Mouse (Mus musculus) CH12F3 (cell line): ENCODE measurements around the gene Fbn1.

Experiments used
- in situ Hi-C: fragments of 300-500 bp; cut with MboI; formaldehyde crosslinking; loops from 2 replicates; pipeline ENCODE4 v1.14.3; 2020; ENCODE audit warnings: low sequenced_read_pairs

Fbn1 gene

GRCm38 (mm10) chr2:125470553-125471295, 37.1 kb downstream of the Fbn1 start:
- in situ Hi-C loops: no loop called here

- in situ Hi-C loops: no loop called here
These were observed 43.8 kb downstream of the Fbn1 start for GRCm38 (mm10) chr2:125464036-125464435.

- in situ Hi-C loops: no loop called here
These were observed 48.7 kb downstream of the Fbn1 start for GRCm38 (mm10) chr2:125459087-125459486.

GRCm38 (mm10) chr2:125456059-125456789, 51.6 kb downstream of the Fbn1 start:
- in situ Hi-C loops: no loop called here

- in situ Hi-C loops: no loop called here
These were observed 53.0 kb downstream of the Fbn1 start for GRCm38 (mm10) chr2:125454781-125455180.

GRCm38 (mm10) chr2:125452369-125453097, 55.3 kb downstream of the Fbn1 start:
- in situ Hi-C loops: no loop called here

- in situ Hi-C loops: no loop called here
These were observed 58.4 kb downstream of the Fbn1 start for GRCm38 (mm10) chr2:125449361-125449760.

GRCm38 (mm10) chr2:125448881-125449280, 58.9 kb downstream of the Fbn1 start:
- in situ Hi-C loops: no loop called here

- in situ Hi-C loops: no loop called here
These were observed 60.4 kb downstream of the Fbn1 start for GRCm38 (mm10) chr2:125447274-125447898.

GRCm38 (mm10) chr2:125438381-125438780, 69.4 kb downstream of the Fbn1 start:
- in situ Hi-C loops: no loop called here

GRCm38 (mm10) chr2:125436240-125436639, 71.6 kb downstream of the Fbn1 start:
- in situ Hi-C loops: no loop called here

GRCm38 (mm10) chr2:125433524-125433923, 74.3 kb downstream of the Fbn1 start:
- in situ Hi-C loops: no loop called here

- in situ Hi-C loops: no loop called here
These were observed 76.3 kb downstream of the Fbn1 start for GRCm38 (mm10) chr2:125431491-125431890.

- in situ Hi-C loops: no loop called here
These were observed 78.9 kb downstream of the Fbn1 start for GRCm38 (mm10) chr2:125428811-125429438.

- in situ Hi-C loops: no loop called here
These were observed 87.2 kb downstream of the Fbn1 start for GRCm38 (mm10) chr2:125420604-125421003.

GRCm38 (mm10) chr2:125419681-125420080, 88.1 kb downstream of the Fbn1 start:
- in situ Hi-C loops: no loop called here

GRCm38 (mm10) chr2:125418546-125418945, 89.2 kb downstream of the Fbn1 start:
- in situ Hi-C loops: no loop called here

GRCm38 (mm10) chr2:125416541-125417245, 91.1 kb downstream of the Fbn1 start:
- in situ Hi-C loops: no loop called here

GRCm38 (mm10) chr2:125412351-125412750, 95.4 kb downstream of the Fbn1 start:
- in situ Hi-C loops: no loop called here

GRCm38 (mm10) chr2:125411777-125412176, 96.0 kb downstream of the Fbn1 start:
- in situ Hi-C loops: no loop called here
